Mouse (Mus musculus) heart, adult 2 months (tissue): ENCODE data around the gene Kif5c. TPM values are rescaled to one million over a fixed set of nuclear protein-coding genes. Genes with fewer than 3 reads are reported as not detected.

ENCODE experiments used
- DNase-seq, 2 experiments: peaks; one replicate each; pipeline ENCODE4 v3.0.0; 2021
- H3K27ac ChIP-seq: fragments of 200-600 bp; 2 replicates; pipeline ENCODE4 v1.8.1; 2022
- H3K27me3 ChIP-seq: fragments of 200-500 bp; 2 replicates; pipeline ENCODE4 v1.6.1; 2012; ENCODE audit warnings: mild to moderate bottlenecking, low read length, inconsistent platforms, mixed read lengths; ENCODE audit not compliant: control insufficient read depth, insufficient read depth
- H3K36me3 ChIP-seq: fragments of 200-500 bp; 2 replicates; pipeline ENCODE4 v1.6.1; 2012; ENCODE audit warnings: low read length, inconsistent platforms; ENCODE audit not compliant: control insufficient read depth, insufficient read depth
- H3K4me1 ChIP-seq: fragments of 200-500 bp; 2 replicates; pipeline ENCODE4 v1.6.1; 2011; ENCODE audit warnings: low read length; ENCODE audit not compliant: control insufficient read depth, insufficient read depth
- H3K4me3 ChIP-seq: fragments of 200-600 bp; 2 replicates; pipeline ENCODE4 v1.8.1; 2022
- H3K79me2 ChIP-seq: fragments of 200-500 bp; replicated peaks from 2 replicates; pipeline ENCODE4 v1.6.1; 2012; ENCODE audit warnings: mild to moderate bottlenecking, inconsistent platforms, low read length, moderate library complexity, mixed read lengths; ENCODE audit not compliant: control insufficient read depth, insufficient read depth
- H3K9ac ChIP-seq: fragments of 200-500 bp; 2 replicates; pipeline ENCODE4 v1.6.1; 2012; ENCODE audit warnings: low read depth, mild to moderate bottlenecking, control low read depth, inconsistent platforms, low read length, mixed read lengths
- CTCF ChIP-seq: fragments of 200-600 bp; IDR thresholded peaks from 2 replicates; pipeline ENCODE4 v1.8.1; 2022; ENCODE audit warnings: antibody characterized with exemption, mild to moderate bottlenecking, moderate library complexity
- EP300 ChIP-seq: fragments of 200-500 bp; IDR thresholded peaks from 2 replicates; pipeline ENCODE4 v1.6.1; 2011; ENCODE audit warnings: low read depth, low read length, control low read depth; ENCODE audit not compliant: insufficient read depth
- POLR2A ChIP-seq: fragments of 200-500 bp; IDR thresholded peaks from 2 replicates; pipeline ENCODE4 v1.6.1; 2011; ENCODE audit warnings: mild to moderate bottlenecking, low read depth, low read length, control low read depth; ENCODE audit not compliant: insufficient read depth
- WGBS: fragments of 180-500 bp; shearing (Covaris S2); methylation state at CpG from one replicate; pipeline ENCODE4 v1.1.7; 2018; 5-methylcytosine and 5-hydroxymethylcytosine counted together
- intact Hi-C: fragments of 180-260 bp; cut with DNase I; formaldehyde crosslinking; loops from one replicate; pipeline ENCODE4 v1.15.1; 2025
- polyA plus RNA-seq: library from polyadenylated mRNA; depleted of rRNA; stranded (reverse); fragments of >200 nt; gene quantifications from 2 replicates; pipeline ENCODE4 v1.2.3, GENCODE M21; 2012
- total RNA-seq, 2 experiments: library from RNA; stranded (reverse); gene quantifications; 2 replicates each; pipeline ENCODE4 v1.2.3; 2021

The Kif5c gene
- total and polyA plus RNA-seq, 3 experiments = 0.52 to 0.82 (median 0.60) TPM

DNA sequence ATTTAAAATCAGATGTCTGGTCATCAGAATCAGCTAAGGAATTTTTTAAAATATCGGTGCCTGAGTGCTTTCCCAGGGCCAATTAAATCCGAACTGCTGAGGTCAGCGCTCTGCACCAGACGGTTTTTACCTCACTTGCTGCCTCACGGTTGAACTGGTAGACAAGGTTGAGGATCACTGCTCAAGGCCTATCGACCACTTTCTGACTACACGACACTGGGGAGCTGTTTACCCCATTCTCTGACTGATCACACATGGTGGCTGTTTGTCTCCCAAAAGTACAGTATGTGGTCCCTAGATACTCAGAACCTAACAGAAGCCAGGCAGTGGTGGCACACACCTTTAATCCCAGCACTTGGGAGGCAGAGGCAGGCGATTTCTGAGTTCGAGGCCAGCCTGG, 46.4 kb upstream of the Kif5c start:
- intact Hi-C loops = no loop called here
- WGBS = 86% methylated on average over 9 of the region's 9 CpGs
- no peak overlapping the region for H3K4me3 ChIP-seq
- no peak overlapping the region for H3K27ac ChIP-seq
- H3K36me3 ChIP-seq = no peaks in the 10 kb centered on the region
- no peak for DNase-seq
- no peaks in the 10 kb centered on the region for H3K4me1 ChIP-seq
- no peaks in the 10 kb centered on the region for H3K27me3 ChIP-seq
- H3K9ac ChIP-seq = no peak overlapping the region
- TF ChIP-seq EP300 (no peak), CTCF (no peak), POLR2A (no peak)
- H3K79me2 ChIP-seq = no peaks in the 10 kb centered on the region

DNA sequence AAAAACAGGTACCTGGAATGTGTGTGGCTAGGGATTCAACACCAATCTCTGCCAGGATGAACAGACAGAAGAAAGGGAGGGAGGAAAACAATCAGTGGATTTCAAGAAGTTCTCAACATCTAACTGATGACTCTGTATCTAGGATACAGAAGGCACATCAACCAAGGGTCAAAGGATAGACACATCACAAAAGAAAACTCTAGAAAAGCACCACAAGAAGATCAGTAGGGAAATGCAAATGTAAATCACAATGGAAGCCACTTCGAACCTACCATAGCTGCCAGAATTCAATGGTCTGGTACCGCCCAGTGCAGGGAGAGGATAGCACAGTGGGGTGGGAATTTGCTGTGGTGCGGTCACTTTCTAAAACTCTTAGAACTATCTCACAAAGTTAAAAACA, 45.8 kb upstream of the Kif5c start:
- Histone ChIP-seq H3K4me3 (no peak overlapping the region), H3K79me2 (no peaks in the 10 kb centered on the region), H3K9ac (no peak overlapping the region), H3K27ac (no peak overlapping the region), H3K4me1 (no peaks in the 10 kb centered on the region), H3K36me3 (no peaks in the 10 kb centered on the region), H3K27me3 (no peaks in the 10 kb centered on the region)
- TF ChIP-seq CTCF = no peak
- TF ChIP-seq POLR2A = no peak
- no peak for TF ChIP-seq EP300
- intact Hi-C loops = no loop called here
- DNase-seq = no peak
- 90% methylated on average over 3 of the region's 3 CpGs for WGBS

DNA sequence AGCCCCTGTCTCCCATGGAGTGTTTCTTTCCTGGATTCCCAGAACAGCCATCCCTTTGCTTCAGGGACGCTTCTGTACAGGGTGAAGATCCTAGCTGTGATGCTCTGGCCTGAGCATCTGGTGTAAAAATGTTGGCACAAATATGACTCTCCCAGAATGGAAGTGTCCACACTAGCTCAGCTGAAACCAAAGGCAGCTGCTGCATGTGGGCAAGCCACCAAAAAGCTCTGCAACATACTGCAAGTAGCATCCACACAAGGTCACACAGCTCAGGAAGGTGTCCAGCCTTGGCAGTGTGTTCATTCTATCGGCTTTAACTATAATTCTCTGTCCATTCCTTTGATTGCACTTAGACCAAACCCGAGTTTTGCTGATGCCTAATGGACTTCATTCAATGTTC, 38.5 kb upstream of the Kif5c start:
- no peak for DNase-seq
- Histone ChIP-seq H3K27me3 (no peaks in the 10 kb centered on the region), H3K27ac (no peak overlapping the region), H3K4me3 (no peak overlapping the region), H3K36me3 (no peaks in the 10 kb centered on the region), H3K79me2 (no peaks in the 10 kb centered on the region), H3K4me1 (no peaks in the 10 kb centered on the region), H3K9ac (no peak overlapping the region)
- intact Hi-C loops = no loop called here
- no peak for TF ChIP-seq CTCF
- TF ChIP-seq POLR2A = no peak
- no peak for TF ChIP-seq EP300
- WGBS = 74% methylated on average over 3 of the region's 3 CpGs

DNA sequence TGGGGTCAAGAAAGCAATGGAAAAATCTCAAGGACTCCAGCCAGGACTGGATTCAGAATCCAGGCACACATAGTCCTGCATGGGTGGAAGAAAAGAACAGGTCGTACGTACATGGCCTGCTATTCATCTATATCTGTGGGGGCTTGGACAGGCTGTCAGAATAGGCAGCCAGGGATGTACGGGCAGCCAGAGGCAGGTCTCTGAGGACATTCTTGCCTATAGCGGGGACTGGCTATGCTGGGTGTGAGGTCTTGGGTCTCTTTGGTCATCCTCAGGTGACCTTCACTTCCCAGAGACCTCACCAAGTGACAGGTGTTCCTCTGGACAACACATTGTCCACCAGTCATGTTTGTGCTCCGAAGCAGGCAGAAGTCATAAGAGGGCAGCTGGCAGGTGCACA, 36.6 kb upstream of the Kif5c start:
- no peak overlapping the region for H3K9ac ChIP-seq
- WGBS = 83% methylated on average over 5 of the region's 5 CpGs

DNA sequence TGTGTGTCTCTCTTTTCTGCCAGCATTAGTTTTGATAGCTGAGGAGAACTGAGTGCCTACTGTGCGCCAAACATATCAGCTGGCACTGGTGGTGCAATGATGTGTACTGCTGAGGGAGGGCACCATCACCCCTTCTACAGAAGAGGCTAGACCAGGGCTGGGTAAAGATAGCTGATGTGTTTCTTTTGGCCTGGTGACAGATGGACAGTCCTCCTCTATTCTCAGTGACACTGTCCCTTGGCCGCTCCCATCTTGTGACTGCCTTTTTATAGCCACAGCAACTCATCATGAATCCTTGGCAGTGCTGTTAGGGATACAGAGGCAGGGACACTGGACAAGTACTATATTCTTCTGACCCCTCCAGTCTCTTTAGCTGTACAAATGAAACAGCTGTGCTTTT, 35.8 kb upstream of the Kif5c start:
- Histone ChIP-seq H3K27ac (no peak overlapping the region), H3K9ac (no peak overlapping the region), H3K36me3 (no peaks in the 10 kb centered on the region), H3K27me3 (no peaks in the 10 kb centered on the region), H3K4me1 (no peaks in the 10 kb centered on the region), H3K4me3 (no peak overlapping the region), H3K79me2 (no peaks in the 10 kb centered on the region)
- 76% methylated on average over 2 of the region's 2 CpGs for WGBS
- intact Hi-C loops = no loop called here
- no peak for TF ChIP-seq CTCF
- TF ChIP-seq EP300 = no peak
- TF ChIP-seq POLR2A = no peak
- DNase-seq = no peak

More for the DNA sequence above, 36.6 kb upstream of the Kif5c start:
- no peak for DNase-seq
- Histone ChIP-seq H3K36me3 (no peaks in the 10 kb centered on the region), H3K27ac (no peak overlapping the region), H3K27me3 (no peaks in the 10 kb centered on the region), H3K4me3 (no peak overlapping the region), H3K4me1 (no peaks in the 10 kb centered on the region), H3K79me2 (no peaks in the 10 kb centered on the region)
- TF ChIP-seq EP300 (no peak), POLR2A (no peak), CTCF (no peak)
- intact Hi-C loops = no loop called here

DNA sequence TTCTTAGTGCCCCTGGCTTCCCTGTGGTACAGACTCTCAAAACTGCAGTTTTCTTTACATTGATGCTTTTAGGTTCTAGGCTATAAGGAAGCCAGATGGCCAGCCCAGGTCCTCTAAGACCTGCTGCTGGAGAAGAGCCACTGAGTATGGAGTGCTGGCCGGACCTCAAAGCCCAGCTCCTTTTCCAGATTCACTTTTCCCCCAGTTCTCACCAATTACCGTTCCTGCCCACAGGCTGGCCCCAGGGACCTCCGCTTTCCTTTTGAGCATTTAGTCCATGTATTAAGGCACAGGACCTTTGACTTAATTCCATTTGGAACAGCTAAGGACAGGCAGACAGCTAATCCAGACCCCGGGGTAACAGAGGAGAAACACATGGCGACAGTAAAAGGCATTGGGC, 28.6 kb upstream of the Kif5c start:
- Histone ChIP-seq H3K27me3 (no peaks in the 10 kb centered on the region), H3K36me3 (no peaks in the 10 kb centered on the region), H3K4me1 (no peaks in the 10 kb centered on the region), H3K79me2 (no peaks in the 10 kb centered on the region), H3K4me3 (no peak overlapping the region), H3K9ac (no peak overlapping the region), H3K27ac (no peak overlapping the region)
- intact Hi-C loops = no loop called here
- WGBS = 64% methylated on average over 5 of the region's 5 CpGs
- TF ChIP-seq CTCF (no peak), POLR2A (no peak), EP300 (no peak)
- DNase-seq = no peak

DNA sequence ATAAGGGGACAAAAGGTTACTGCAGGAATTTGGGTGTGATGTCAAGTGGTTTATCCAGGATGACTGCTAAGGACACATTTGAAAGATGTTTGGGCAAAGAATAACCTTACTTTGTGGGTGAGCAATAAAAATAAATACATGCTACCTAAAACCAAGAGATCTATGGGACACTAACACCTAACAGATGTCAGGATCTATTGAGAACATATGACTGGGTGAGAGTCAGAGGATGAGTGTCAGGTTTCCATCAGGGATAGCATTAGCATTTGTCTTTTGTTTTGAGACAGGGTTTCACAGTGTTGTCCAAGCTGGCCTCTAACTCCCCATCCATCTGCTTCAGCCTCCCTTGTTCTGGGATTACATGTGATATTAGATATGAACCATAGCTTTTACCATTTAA, 26.2 kb upstream of the Kif5c start:
- Histone ChIP-seq H3K79me2 (no peaks in the 10 kb centered on the region), H3K27me3 (no peaks in the 10 kb centered on the region), H3K36me3 (no peaks in the 10 kb centered on the region), H3K9ac (no peak overlapping the region), H3K4me1 (no peaks in the 10 kb centered on the region), H3K4me3 (no peak overlapping the region), H3K27ac (no peak overlapping the region)
- no peak for TF ChIP-seq CTCF
- no peak for TF ChIP-seq EP300
- no peak for TF ChIP-seq POLR2A
- intact Hi-C loops = no loop called here
- no peak for DNase-seq
